Mouse (Mus musculus) embryonic fibroblast, embryonic 13.5 days (primary cell): Measurements from ENCODE around the gene Tbx15.

Experiments used
- CTCF ChIP-seq: IDR thresholded peaks from 2 replicates; pipeline ENCODE4 v1.5.1; 2011; ENCODE audit warnings: mild to moderate bottlenecking, control low read depth, low read length, moderate library complexity, borderline replicate concordance; ENCODE audit not compliant: insufficient read depth
- POLR2A ChIP-seq: IDR thresholded peaks from 2 replicates; pipeline ENCODE4 v1.6.1; 2011; ENCODE audit warnings: low read depth, mild to moderate bottlenecking, control low read depth, low read length, moderate library complexity

DNA sequence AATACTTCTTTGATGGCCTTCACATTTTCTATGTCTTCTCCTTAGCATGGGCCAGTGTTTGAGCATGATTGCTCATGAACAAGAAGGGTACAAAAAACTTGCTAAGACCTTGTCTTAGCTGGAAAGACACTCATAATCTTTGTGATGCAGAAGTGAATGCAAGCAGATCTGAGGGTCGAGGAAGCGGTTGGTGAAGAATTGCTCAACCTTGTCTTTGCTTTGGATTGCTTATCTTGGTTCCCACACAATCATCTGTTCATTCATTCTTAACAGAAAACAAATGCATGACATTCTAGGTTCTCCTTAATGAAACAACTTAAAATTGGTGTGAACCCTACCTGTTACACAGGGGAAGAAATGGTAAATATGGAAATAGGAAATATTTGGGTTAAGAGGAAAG is 82.2 kb downstream of the Tbx15 start:
- TF ChIP-seq CTCF: no peak
- no peak for TF ChIP-seq POLR2A
